Mouse (Mus musculus) CH12.LX (cell line): Measurements from ENCODE around the gene E2f7.

Experiments
- CTCF ChIP-seq, 2 experiments: IDR thresholded peaks in 1 of 2; conservative IDR thresholded peaks in 1 of 2; 2 replicates each; pipeline ENCODE4 v1.5.1; 2011 to 2012; ENCODE audit warnings: low read depth in 2 of 2, low read length in 2 of 2, improper control_type of control experiment in 1 of 2, inconsistent platforms in 1 of 2, mild to moderate bottlenecking in 1 of 2, moderate library complexity in 1 of 2
- ETS1 ChIP-seq: conservative IDR thresholded peaks from 2 replicates; pipeline ENCODE4 v1.6.1; 2012; ENCODE audit warnings: low read depth, mild to moderate bottlenecking, inconsistent platforms, low read length, improper control_type of control experiment, moderate library complexity
- GABPA ChIP-seq: IDR thresholded peaks from 2 replicates; pipeline ENCODE4 v1.6.1; 2012; ENCODE audit warnings: low read depth, low read length, improper control_type of control experiment, inconsistent platforms; ENCODE audit not compliant: insufficient replicate concordance
- MAZ ChIP-seq: IDR thresholded peaks from 2 replicates; pipeline ENCODE4 v1.6.1; 2012; ENCODE audit warnings: low read depth, mild to moderate bottlenecking, inconsistent platforms, low read length, improper control_type of control experiment, moderate library complexity
- NELFE ChIP-seq: IDR thresholded peaks from 2 replicates; pipeline ENCODE4 v1.6.1; 2011; ENCODE audit warnings: low read depth, low read length, improper control_type of control experiment
- POLR2A ChIP-seq: IDR thresholded peaks from 2 replicates; pipeline ENCODE4 v1.6.1; 2011; ENCODE audit warnings: low read depth, mild to moderate bottlenecking, improper control_type of control experiment, low read length
- USF1 ChIP-seq: IDR thresholded peaks from 2 replicates; pipeline ENCODE4 v1.6.1; 2014; ENCODE audit warnings: low read depth, mild to moderate bottlenecking, inconsistent platforms, low read length, improper control_type of control experiment
- USF2 ChIP-seq: conservative IDR thresholded peaks from 2 replicates; pipeline ENCODE4 v1.6.1; 2011; ENCODE audit warnings: low read depth, low read length, improper control_type of control experiment
- ZNF384 ChIP-seq: IDR thresholded peaks from 2 replicates; pipeline ENCODE4 v1.6.1; 2012; ENCODE audit warnings: low read depth, low read length, improper control_type of control experiment, inconsistent platforms

DNA sequence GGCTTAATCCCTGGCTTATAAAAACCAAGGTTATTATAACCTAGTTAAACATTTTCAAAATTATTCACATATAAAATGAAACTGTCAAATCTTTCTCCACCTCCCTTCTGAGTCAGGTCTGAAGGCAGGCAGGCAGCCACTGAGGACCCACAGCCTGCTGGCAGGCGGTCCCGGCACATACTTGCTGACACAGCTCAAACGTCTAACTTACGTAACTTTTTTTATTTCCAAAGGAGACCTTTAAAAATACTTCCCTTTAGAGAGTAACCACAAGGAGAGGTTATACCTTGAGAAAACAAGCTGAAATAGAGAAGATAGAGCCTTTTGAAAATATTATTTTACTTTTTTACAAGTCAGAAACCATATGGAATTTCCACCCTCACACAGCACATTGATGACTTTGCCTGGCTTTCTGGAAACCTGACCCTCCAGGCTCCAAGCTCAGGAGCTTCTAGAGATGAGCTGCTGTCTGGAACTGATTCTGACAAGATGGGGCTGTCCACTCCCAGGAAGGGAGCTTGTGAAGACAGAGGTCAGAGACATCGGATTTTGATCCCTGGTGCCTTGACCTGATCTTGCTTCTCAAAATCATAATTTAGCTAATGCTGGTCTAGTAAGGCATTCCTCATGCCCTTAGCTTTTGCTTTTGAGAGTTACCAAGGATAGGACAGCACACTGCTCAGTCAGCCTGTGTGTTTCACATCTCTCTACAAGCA lies 59.9 kb downstream of the E2f7 start:
- TF ChIP-seq ETS1 = no peak
- TF ChIP-seq POLR2A = no peak
- TF ChIP-seq USF1 = no peak
- no peak for TF ChIP-seq USF2
- TF ChIP-seq MAZ = no peak
- TF ChIP-seq ZNF384 = no peak
- no peak for TF ChIP-seq NELFE
- TF ChIP-seq GABPA = no peak
- TF ChIP-seq CTCF (conservative IDR thresholded peaks at IDR 0.05 in 1 of 2, IDR thresholded peaks at IDR 0.05 in 1 of 2; ENCODE audit: low read depth in 2 of 2, low read length in 2 of 2) = no peak
